Mouse (Mus musculus) MEL (cell line): ENCODE data around the gene H13.

Experiments used
- CHD2 ChIP-seq: IDR thresholded peaks from 2 replicates; pipeline ENCODE4 v1.6.1; 2011; ENCODE audit warnings: low read length, improper control_type of control experiment
- CTCF ChIP-seq, 3 experiments: IDR thresholded peaks in 2 of 3; conservative IDR thresholded peaks in 1 of 3; 2 replicates each; pipeline ENCODE4 v1.5.1; 2011 to 2012; ENCODE audit warnings: low read length in 3 of 3, low read depth in 2 of 3, mild to moderate bottlenecking in 2 of 3, improper control_type of control experiment in 1 of 3, inconsistent platforms in 1 of 3, mixed read lengths in 1 of 3, moderate library complexity in 1 of 3; ENCODE audit not compliant: control insufficient read depth in 1 of 3, insufficient read depth in 1 of 3, poor library complexity in 1 of 3, severe bottlenecking in 1 of 3
- EP300 ChIP-seq, 2 experiments: IDR thresholded peaks; 2 replicates each; pipeline ENCODE4 v1.6.1; 2011; ENCODE audit warnings: improper control_type of control experiment in 2 of 2, low read length in 2 of 2, low read depth in 1 of 2, mild to moderate bottlenecking in 1 of 2
- GABPA ChIP-seq: IDR thresholded peaks from 2 replicates; pipeline ENCODE4 v1.6.1; 2012; ENCODE audit warnings: low read depth, mild to moderate bottlenecking, inconsistent platforms, low read length, improper control_type of control experiment, moderate library complexity
- MAFK ChIP-seq: IDR thresholded peaks from 2 replicates; pipeline ENCODE4 v1.6.1; 2011; ENCODE audit warnings: low read depth, mild to moderate bottlenecking, low read length, improper control_type of control experiment, borderline replicate concordance
- MEF2A ChIP-seq: IDR thresholded peaks from 2 replicates; pipeline ENCODE4 v1.6.1; 2014; ENCODE audit warnings: low read depth, mild to moderate bottlenecking, inconsistent platforms, low read length, improper control_type of control experiment; ENCODE audit not compliant: poor library complexity, insufficient replicate concordance, severe bottlenecking; ENCODE audit errors: extremely low read depth
- NRF1 ChIP-seq: IDR thresholded peaks from 2 replicates; pipeline ENCODE4 v1.6.1; 2014; ENCODE audit warnings: low read depth, mild to moderate bottlenecking, inconsistent platforms, low read length, improper control_type of control experiment, moderate library complexity; ENCODE audit not compliant: poor library complexity, insufficient read depth, severe bottlenecking
- POLR2A ChIP-seq, 2 experiments: IDR thresholded peaks; 2 replicates each; pipeline ENCODE4 v1.6.1; 2011 to 2012; ENCODE audit warnings: low read length in 2 of 2, mild to moderate bottlenecking in 2 of 2, control low read depth in 1 of 2, improper control_type of control experiment in 1 of 2, low read depth in 1 of 2, moderate library complexity in 1 of 2; ENCODE audit not compliant: control insufficient read depth in 1 of 2, insufficient read depth in 1 of 2, poor library complexity in 1 of 2
- POLR2AphosphoS2 ChIP-seq: IDR thresholded peaks from 2 replicates; pipeline ENCODE4 v1.6.1; 2011; ENCODE audit warnings: low read length, improper control_type of control experiment
- POLR2AphosphoS5 ChIP-seq: IDR thresholded peaks from 2 replicates; pipeline ENCODE4 v1.6.1; 2012; ENCODE audit warnings: low read depth, borderline replicate concordance, mild to moderate bottlenecking, inconsistent platforms, low read length, moderate library complexity, mixed read lengths

GRCm38 (mm10) chr2:152700138-152700537, 30.9 kb downstream of the H13 start:
- no peak for TF ChIP-seq EP300 (IDR thresholded peaks at IDR 0.05; ENCODE audit: low read depth in 1 of 2, low read length in 2 of 2)
- no peak for TF ChIP-seq CTCF (IDR thresholded peaks at IDR 0.05 in 2 of 3, conservative IDR thresholded peaks at IDR 0.05 in 1 of 3; ENCODE audit: control insufficient read depth in 1 of 3, insufficient read depth in 1 of 3, low read depth in 2 of 3, low read length in 3 of 3, poor library complexity in 1 of 3, severe bottlenecking in 1 of 3)
- TF ChIP-seq POLR2A (IDR thresholded peaks at IDR 0.05; ENCODE audit: control insufficient read depth in 1 of 2, insufficient read depth in 1 of 2, low read depth in 1 of 2, low read length in 2 of 2, poor library complexity in 1 of 2): no peak
- TF ChIP-seq POLR2AphosphoS5: no peak
- no peak for TF ChIP-seq CHD2
- no peak for TF ChIP-seq GABPA
- TF ChIP-seq POLR2AphosphoS2: no peak
- no peak for TF ChIP-seq MEF2A
- no peak for TF ChIP-seq NRF1
- TF ChIP-seq MAFK: no peak
